Mouse (Mus musculus) erythroblast, embryonic 14.5 days (primary cell): Measurements from ENCODE around the gene Ccl22.

ENCODE experiments used
- GATA1 ChIP-seq: IDR thresholded peaks from 2 replicates; pipeline ENCODE4 v1.6.1; 2012; ENCODE audit warnings: low read length, inconsistent platforms, mixed read lengths
- TAL1 ChIP-seq: IDR thresholded peaks from 3 replicates; pipeline ENCODE4 v1.6.1; 2012; ENCODE audit warnings: low read length, inconsistent platforms, mixed read lengths

DNA sequence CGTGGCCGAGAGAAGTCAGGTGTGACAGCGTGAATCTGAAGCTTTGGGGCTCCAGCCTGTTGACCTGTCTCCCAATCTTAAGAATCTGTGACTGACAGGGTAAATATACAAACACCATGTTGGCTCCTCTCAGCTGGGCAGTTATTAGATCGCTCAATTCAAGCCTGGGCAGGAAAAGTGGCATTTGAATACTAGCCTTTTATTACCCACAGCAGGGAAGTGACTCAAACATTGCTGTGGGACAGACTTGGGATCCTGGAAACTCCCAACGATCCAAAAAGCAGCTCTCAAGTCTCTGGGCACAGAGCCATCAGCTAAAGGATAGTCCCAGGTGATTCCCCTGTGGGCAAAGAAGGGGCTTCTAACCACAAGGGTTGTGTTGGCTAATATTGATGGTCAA, 30.8 kb upstream of the Ccl22 start:
- TF ChIP-seq TAL1 (no peak), GATA1 (no peak)
